Mouse (Mus musculus) liver, embryonic 11.5 days (tissue): ENCODE results near the gene Tmem235. TPM values are rescaled to one million over a fixed set of nuclear protein-coding genes. Genes with fewer than 3 reads are reported as not detected.

Source experiments
- ATAC-seq: fragments of 200-750 bp; cut with Nextera tagmentation; replicated peaks from 2 replicates; pipeline ENCODE4 v1.8.0; 2017; ENCODE audit warnings: moderate number of reproducible peaks, mild to moderate bottlenecking, moderate TSS enrichment, moderate library complexity; ENCODE audit not compliant: low FRiP score
- DNase-seq: peaks from one replicate; pipeline ENCODE4 v3.0.0-alpha.2; 2017; ENCODE audit warnings: low spot score
- H3K27ac ChIP-seq: fragments of 300-500 bp; sonication (generic); 2 replicates; pipeline ENCODE4 v1.5.1; 2014; ENCODE audit warnings: mild to moderate bottlenecking, low read depth, low read length, control low read depth
- H3K27me3 ChIP-seq: fragments of 300-500 bp; sonication (generic); replicated peaks from 2 replicates; pipeline ENCODE4 v1.6.1; 2014; ENCODE audit warnings: low read length, mixed read lengths; ENCODE audit not compliant: control insufficient read depth, insufficient read depth
- H3K36me3 ChIP-seq: fragments of 300-500 bp; sonication (generic); 2 replicates; pipeline ENCODE4 v1.6.1; 2014; ENCODE audit warnings: mild to moderate bottlenecking, low read length, moderate library complexity, mixed read lengths; ENCODE audit not compliant: control insufficient read depth, insufficient read depth
- H3K4me1 ChIP-seq: fragments of 300-500 bp; sonication (generic); replicated peaks from 2 replicates; pipeline ENCODE4 v1.6.1; 2014; ENCODE audit warnings: low read length, mixed read lengths; ENCODE audit not compliant: control insufficient read depth, insufficient read depth
- H3K4me2 ChIP-seq: fragments of 300-500 bp; sonication (generic); 2 replicates; pipeline ENCODE4 v1.6.1; 2014; ENCODE audit warnings: mild to moderate bottlenecking, control low read depth, moderate library complexity
- H3K4me3 ChIP-seq: fragments of 300-500 bp; sonication (generic); 2 replicates; pipeline ENCODE4 v1.5.1; 2014; ENCODE audit warnings: low read depth, low read length, control low read depth
- H3K9ac ChIP-seq: fragments of 300-500 bp; sonication (generic); 2 replicates; pipeline ENCODE4 v1.6.1; 2014; ENCODE audit warnings: low read depth, low read length, control low read depth
- H3K9me3 ChIP-seq: fragments of 300-500 bp; sonication (generic); 2 replicates; pipeline ENCODE4 v1.6.1; 2016; ENCODE audit warnings: low read length, inconsistent platforms, mixed read lengths; ENCODE audit not compliant: control insufficient read depth
- WGBS: fragments of 180-500 bp; shearing (Covaris S2); extraction: QIAGEN DNeasy Blood & Tissue Kit; methylation state at CpG from one replicate; pipeline ENCODE4 v1.1.7; 2014; 5-methylcytosine and 5-hydroxymethylcytosine counted together
- polyA plus RNA-seq: library from polyadenylated mRNA; unstranded; fragments of >200 nt; fragmentation: Nextera tagmentation; extraction: Ambion mirVana; gene quantifications from 2 replicates; pipeline ENCODE4 v1.2.1, GENCODE M21; 2014

Gene Tmem235
- polyA plus RNA-seq, 1 experiment from 2014 or later: not detected

DNA sequence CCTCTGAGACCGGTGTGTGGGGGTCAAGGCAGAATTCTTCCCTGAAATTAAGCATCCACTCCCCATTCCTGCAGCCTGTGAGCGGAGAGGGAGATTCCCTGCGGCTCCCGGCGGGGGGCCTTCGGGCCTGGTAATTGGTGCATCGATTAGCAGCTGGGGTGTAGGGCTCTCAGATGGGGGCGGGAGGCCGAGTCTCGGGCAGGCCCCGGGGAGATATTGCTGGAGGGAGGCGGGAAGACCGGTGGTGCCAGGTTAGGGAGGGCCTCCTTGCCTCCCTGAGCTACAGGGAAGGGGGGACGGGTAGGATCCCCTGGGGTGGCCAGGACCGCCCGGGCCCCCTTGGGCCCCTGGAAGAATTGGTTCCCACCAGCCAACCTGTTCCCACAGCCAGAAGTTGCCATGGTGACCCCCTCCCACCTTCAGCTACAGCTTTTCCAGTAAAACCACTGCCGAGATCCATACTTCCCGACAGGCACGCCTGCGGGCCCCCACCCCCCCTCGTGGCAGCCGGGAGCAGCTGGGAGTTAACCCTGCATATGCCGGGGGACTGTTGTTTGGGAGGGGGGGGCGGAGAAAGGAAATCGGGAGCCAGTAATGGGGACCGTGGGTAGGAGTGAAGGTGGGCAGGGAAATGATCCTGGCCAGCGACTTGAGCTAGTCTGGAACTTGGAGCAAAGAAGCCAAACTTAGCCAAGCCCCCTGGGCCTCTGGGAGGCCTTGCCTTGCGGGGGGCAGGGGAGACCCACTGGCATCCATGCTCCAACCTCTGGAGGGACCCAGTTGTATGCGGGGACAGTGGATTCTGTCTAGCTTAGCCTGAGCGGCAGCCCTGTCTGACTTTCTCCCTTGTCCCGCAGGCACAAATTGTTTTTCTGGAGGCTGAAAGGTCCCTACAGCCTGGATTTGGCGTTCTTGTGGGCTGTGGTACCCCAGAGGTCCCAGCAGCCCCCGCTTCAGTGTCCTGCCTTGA is 28.6 kb downstream of the Tmem235 start:
- Histone ChIP-seq H3K9me3 (no peaks in the 10 kb centered on the region), H3K4me3 (peak overlapping the region; percentile 22), H3K4me2 (peak overlapping the region; percentile 56), H3K36me3 (no peaks in the 10 kb centered on the region), H3K27me3 (peaks cover 28% of the 10 kb centered on the region), H3K27ac (peak overlapping the region; percentile 45; the same call in 1 of the 2 replicates), H3K4me1 (peaks cover 22% of the 10 kb centered on the region), H3K9ac (0 out of 2 replicates have a peak overlapping the region, but pooled peaks have one; percentile 5)
- DNase-seq: no peak
- WGBS: 22% methylated on average over 33 of the region's 33 CpGs
- ATAC-seq: no peak

DNA sequence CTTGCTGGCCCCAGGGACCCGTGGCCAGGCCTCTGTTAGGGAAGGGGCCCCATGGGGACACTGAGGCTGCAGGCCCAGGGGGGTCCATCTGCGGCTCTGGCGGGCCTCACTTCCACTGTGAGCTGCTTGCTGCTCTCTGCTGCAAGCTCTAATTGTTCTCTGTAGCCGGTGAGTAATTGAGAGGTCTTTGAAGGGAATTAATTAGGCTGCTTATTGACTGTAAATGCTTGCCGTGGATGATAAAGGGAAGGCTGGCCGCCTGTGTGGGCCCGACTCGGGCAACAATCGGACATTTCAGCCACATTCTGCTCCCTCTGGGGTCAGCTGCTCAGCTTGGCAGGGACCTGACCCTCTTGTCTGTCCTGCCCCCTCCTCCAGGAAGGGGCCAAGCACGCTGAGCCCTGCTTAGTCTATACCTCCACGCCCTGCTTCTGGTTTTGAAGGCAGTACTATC is 29.4 kb downstream of the Tmem235 start:
- ATAC-seq: no peak
- Histone ChIP-seq H3K9ac (0 out of 2 replicates have a peak overlapping the region, but pooled peaks have one; percentile 5), H3K27me3 (peaks cover 28% of the 10 kb centered on the region), H3K4me2 (peak overlapping the region; percentile 56; the same call in 1 of the 2 replicates), H3K27ac (peak overlapping the region; percentile 45; the same call in 1 of the 2 replicates), H3K4me3 (no peak overlapping the region), H3K36me3 (no peaks in the 10 kb centered on the region), H3K4me1 (peaks cover 22% of the 10 kb centered on the region), H3K9me3 (no peaks in the 10 kb centered on the region)
- DNase-seq: no peak
- WGBS: 17% methylated on average over 11 of the region's 11 CpGs

DNA sequence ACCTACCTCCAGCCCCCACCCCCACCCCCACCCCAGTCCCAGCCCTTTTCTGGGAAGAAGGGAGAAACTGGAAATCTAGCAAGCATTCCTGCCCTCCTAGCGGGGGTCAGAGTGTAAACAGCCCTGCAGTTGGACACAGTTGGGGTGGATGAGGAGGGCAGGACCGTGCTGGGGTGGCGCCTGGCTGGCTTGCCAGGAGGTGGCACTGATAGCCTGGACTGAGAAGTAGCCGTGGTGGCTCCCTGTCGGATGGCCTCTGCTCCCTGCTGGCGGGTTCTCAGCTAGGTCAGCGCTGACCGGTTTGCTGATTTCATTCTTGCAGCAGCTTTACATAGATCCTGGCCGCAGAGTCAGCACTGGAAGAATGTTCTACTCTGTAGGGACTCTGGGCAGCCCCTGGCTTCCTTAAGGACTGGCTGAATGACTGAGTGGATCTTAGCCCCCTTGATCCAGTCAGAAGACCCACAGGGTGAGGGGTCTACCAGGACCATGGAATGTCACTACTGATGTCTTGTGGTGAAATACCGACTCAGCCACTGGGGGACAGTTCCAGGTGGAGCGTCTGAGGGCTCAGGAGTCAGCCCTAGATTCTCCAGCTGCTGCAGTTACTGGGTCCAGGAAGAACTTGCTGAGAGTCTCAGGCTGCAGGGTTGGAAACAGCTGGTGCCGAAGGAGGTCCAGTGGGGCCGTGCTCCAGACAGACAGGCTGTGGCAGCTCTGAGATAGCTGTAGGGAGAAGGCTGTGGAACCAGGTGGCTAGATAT is 30.1 kb downstream of the Tmem235 start:
- no peak overlapping the region; the same call in 1 of the 2 replicates for H3K27ac ChIP-seq
- no peaks in the 10 kb centered on the region for H3K9me3 ChIP-seq
- H3K9ac ChIP-seq: no peak overlapping the region
- H3K4me2 ChIP-seq: peak overlapping the region; percentile 56
- no peaks in the 10 kb centered on the region for H3K36me3 ChIP-seq
- H3K27me3 ChIP-seq: peaks cover 28% of the 10 kb centered on the region
- 37% methylated on average over 13 of the region's 13 CpGs for WGBS
- no peak; the same call in 1 of the 2 replicates for ATAC-seq
- H3K4me3 ChIP-seq: no peak overlapping the region
- no peak for DNase-seq
- H3K4me1 ChIP-seq: peaks cover 22% of the 10 kb centered on the region

DNA sequence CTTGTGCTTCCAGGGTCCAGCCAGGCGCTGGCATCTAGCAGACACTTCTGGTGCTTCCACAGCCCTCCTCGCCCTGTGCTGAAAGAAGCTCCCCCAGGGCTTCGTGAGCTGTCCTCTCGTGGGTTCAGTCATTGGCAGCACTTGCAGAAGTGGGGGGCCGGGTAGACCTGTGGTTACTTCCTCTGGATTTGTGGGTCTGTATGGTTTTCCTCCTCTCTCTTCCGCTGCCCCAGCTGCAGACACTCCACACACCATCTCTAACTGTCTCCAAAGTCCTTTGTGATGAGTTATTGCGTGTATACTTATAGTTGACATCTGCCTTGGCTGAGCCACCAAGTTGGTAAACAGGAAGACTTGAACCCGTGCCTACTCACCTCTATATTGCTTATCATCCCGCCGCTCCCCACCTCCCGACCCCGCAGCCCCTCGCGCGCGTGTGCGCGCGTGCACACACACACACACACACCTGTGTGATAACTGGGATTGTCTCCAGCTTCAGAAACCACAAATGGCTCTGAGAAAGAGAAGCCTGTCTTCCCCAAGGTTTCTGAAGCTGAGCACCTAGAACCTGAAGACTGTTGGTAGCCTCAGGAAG is 31.1 kb downstream of the Tmem235 start:
- H3K4me3 ChIP-seq: no peak overlapping the region
- H3K36me3 ChIP-seq: no peaks in the 10 kb centered on the region
- 79% methylated on average over 19 of the region's 19 CpGs for WGBS
- peaks cover 28% of the 10 kb centered on the region for H3K27me3 ChIP-seq
- peaks cover 22% of the 10 kb centered on the region for H3K4me1 ChIP-seq
- DNase-seq (no peak), ATAC-seq (no peak)
- no peak overlapping the region for H3K9ac ChIP-seq
- no peak overlapping the region for H3K27ac ChIP-seq
- no peaks in the 10 kb centered on the region for H3K9me3 ChIP-seq
- H3K4me2 ChIP-seq: no peak overlapping the region

DNA sequence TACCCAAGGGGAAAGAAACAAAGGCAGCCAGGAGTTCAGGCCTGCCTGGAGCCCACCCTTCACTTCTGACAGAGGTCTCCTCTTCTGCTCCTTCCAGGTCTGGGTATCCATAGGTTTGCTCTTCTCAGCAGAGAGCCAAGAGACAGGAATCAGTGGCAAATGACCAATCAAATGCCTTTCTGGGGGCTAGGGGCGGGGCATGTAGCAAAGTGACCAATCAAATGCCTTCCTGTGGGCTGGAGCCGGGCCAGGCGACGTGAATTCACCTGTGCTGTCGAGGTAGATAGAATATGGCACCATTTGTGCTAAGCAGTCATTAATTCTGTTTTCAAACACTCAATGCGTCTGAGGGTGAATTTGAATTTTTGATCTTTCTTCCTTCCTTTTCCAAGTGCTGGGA is 31.6 kb downstream of the Tmem235 start:
- H3K36me3 ChIP-seq: no peaks in the 10 kb centered on the region
- H3K4me2 ChIP-seq: no peak overlapping the region
- H3K27ac ChIP-seq: no peak overlapping the region
- ATAC-seq: no peak
- WGBS: 45% methylated on average over 6 of the region's 6 CpGs
- H3K4me3 ChIP-seq: no peak overlapping the region
- H3K4me1 ChIP-seq: peaks cover 22% of the 10 kb centered on the region
- H3K27me3 ChIP-seq: peaks cover 28% of the 10 kb centered on the region
- no peak for DNase-seq
- no peaks in the 10 kb centered on the region for H3K9me3 ChIP-seq
- H3K9ac ChIP-seq: no peak overlapping the region

DNA sequence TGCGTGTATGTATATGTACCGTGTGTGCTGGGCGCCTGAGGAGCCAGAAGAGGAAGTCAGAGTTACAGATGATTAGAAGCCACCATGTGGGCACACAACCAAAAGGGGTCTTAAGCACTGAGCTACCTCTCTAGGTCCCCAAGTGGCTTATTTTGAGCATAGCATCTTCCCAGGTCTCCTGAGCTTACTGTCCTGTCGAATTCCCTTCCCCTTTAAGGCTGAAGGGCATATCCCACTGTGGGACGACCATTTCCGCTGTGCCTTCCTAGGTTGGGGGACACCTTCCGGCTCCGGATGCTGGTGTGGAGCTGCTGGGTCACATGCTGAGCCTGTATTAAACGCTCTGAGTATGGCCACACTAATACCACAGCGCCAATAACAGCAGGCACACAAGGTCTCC is 34.1 kb downstream of the Tmem235 start:
- Histone ChIP-seq H3K36me3 (no peaks in the 10 kb centered on the region), H3K4me3 (no peak overlapping the region), H3K4me2 (no peak overlapping the region), H3K27ac (no peak overlapping the region), H3K27me3 (peaks cover 10% of the 10 kb centered on the region), H3K4me1 (peaks cover 9% of the 10 kb centered on the region), H3K9ac (no peak overlapping the region), H3K9me3 (no peaks in the 10 kb centered on the region)
- ATAC-seq: no peak
- 43% methylated on average over 10 of the region's 10 CpGs for whole genome bisulfite sequencing
- DNase-seq: no peak

DNA sequence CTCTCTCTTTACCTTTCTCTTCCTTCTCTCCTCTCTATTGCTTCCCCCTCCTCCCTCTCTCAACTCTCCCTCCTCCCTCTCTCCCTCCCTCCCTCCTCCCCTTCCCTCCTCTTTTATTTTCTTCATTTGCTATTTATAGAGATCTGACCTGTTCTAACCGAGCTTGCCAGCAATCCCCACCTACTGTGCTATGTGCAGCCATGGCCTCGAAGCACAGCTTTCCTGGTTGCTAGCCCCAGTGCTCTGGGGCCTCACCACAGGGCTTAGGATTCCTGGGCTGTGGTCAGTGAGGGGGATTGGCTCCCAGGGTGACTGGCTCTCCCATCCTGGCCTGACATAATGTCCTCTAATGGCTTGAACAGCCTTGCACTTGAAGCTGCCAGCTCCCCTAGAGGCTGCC is 36.0 kb downstream of the Tmem235 start:
- no peak overlapping the region for H3K4me3 ChIP-seq
- no peak for ATAC-seq
- no peaks in the 10 kb centered on the region for H3K9me3 ChIP-seq
- 35% methylated on average over 2 of the region's 2 CpGs for whole genome bisulfite sequencing
- H3K36me3 ChIP-seq: no peaks in the 10 kb centered on the region
- no peaks in the 10 kb centered on the region; the same call in 1 of the 2 replicates for H3K27me3 ChIP-seq
- H3K27ac ChIP-seq: no peak overlapping the region
- H3K4me1 ChIP-seq: no peaks in the 10 kb centered on the region
- no peak for DNase-seq
- no peak overlapping the region for H3K9ac ChIP-seq
- H3K4me2 ChIP-seq: no peak overlapping the region

DNA sequence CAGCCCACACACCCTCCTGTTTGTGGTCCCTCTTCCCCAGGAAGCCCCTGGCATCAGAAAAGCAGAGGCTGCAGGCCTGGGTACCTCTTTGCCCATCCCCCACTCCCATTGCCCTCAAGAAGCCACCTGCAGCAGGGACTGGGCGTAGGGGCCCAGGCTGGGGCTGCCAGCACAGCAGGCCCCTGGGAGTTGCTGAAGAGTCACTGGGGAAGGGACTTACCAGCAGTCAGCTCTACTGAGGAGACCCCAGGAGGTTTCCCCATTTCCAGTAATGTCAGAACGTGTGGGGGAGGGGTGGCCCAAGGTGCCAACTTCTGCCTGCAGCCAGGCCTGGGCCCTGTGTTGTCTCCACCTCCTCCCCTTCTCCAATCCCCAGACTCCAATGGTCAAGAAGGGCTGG is 41.7 kb downstream of the Tmem235 start:
- Histone ChIP-seq H3K4me2 (no peak overlapping the region), H3K36me3 (no peaks in the 10 kb centered on the region), H3K27ac (no peak overlapping the region), H3K27me3 (no peaks in the 10 kb centered on the region), H3K9ac (no peak overlapping the region), H3K4me1 (no peaks in the 10 kb centered on the region), H3K4me3 (no peak overlapping the region), H3K9me3 (no peaks in the 10 kb centered on the region)
- 65% methylated on average over 2 of the region's 2 CpGs for WGBS
- no peak for ATAC-seq
- DNase-seq: no peak
